Mouse (Mus musculus): ENCODE measurements around the gene Mthfr. TPM values are rescaled to one million over a fixed set of nuclear protein-coding genes. Genes with fewer than 3 reads are reported as not detected.

Mthfr gene
- total RNA-seq, 2 experiments from 2014 or later: 9.7 to 11.3 TPM

DNA sequence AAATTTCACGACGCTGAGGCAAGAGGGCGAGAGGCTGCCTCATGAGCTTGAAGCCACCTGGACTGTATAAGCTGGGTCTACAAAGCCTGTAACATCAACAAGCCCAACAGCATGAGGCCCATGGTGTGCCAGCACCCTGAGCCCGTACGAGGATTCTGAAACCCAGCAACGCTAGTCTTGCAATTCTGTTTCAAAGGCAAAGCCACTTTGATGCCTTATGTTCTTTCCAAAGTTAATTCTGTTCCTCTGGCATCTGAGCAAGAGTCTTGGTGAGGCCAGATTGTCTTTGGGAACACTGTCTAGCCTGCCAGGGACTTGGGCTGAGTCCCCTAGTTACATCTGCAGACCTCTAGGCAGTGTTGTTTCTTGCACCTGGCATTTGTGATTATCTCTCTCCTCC, 20.1 kb downstream of the Mthfr start:
- intact Hi-C loops (cut with DNase I): no loop called here
- DNase-seq (ENCODE audit: low spot score): no peak

DNA sequence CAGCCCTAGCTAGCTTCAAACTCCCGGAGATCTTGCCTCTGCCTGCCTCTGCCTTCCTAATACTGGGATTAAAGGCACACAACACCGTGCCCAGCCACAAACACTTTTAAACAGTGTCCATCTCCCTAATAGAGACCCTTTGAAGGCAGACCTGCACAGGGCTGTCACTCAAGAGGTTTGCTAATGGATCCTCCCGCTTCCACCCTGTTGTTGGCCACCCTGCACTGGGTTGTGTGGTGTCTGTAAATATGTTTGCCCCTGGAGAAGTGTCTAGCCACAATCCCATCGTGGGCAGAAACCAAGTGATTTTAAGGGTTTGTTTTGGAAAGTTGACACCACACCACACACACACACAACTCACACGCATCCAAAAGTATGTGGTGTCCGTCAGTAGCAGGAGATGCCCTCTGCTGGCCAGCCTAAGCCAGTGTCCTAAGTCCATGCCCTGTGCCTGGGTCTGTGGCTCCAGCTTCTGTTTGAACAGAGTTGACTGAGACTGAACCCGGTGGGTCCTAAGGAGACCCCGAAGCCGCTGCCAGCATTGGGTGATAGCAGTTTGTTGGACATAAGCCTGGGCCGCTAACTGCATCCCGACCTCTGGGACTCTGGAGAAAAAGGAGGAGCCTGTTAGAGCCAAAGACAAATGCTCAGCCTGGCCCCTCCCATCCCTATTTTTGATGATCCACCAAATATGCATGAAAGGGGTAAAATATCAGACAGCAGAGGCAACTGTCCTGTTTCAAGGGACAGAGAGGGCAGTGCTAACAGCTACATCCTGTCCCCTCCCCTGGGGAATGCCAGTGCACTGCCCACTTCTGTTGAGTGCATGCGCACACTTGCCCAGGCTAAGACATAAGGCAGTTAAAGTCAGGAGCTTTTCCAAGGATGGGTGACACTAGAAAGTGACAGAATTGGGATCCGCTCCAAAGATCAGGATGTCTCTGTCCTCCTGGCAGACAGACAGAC, 21.5 kb downstream of the Mthfr start:
- DNase-seq (ENCODE audit: low spot score): no peak
- intact Hi-C loops (cut with DNase I): loop anchor here (5.0 kb wide), 1 partner anchor 98 kb away; no protein-coding TSS in a partner anchor

DNA sequence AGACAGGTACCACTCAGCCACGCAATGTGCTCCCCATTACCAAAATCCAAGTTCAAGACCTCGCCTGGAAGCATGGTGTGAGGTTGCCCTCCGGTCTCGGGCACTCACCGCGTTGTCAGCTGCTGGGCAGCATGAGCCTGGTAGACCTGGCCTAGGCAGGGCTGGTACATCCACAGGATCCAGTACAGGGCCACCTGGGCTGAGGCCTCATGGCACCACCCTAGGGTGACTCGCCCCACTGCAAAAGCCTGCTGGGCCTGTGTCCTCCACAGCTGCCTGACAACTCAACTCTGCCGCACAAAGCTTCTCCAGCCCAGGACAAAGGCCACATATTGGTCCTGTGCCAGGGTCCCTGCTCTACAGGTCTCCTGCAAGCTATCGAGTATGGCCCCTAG, 22.2 kb downstream of the Mthfr start:
- intact Hi-C loops (cut with DNase I): loop anchor here (5.0 kb wide), 1 partner anchor 99 kb away; no protein-coding TSS in a partner anchor
- DNase-seq (ENCODE audit: low spot score): no peak

DNA sequence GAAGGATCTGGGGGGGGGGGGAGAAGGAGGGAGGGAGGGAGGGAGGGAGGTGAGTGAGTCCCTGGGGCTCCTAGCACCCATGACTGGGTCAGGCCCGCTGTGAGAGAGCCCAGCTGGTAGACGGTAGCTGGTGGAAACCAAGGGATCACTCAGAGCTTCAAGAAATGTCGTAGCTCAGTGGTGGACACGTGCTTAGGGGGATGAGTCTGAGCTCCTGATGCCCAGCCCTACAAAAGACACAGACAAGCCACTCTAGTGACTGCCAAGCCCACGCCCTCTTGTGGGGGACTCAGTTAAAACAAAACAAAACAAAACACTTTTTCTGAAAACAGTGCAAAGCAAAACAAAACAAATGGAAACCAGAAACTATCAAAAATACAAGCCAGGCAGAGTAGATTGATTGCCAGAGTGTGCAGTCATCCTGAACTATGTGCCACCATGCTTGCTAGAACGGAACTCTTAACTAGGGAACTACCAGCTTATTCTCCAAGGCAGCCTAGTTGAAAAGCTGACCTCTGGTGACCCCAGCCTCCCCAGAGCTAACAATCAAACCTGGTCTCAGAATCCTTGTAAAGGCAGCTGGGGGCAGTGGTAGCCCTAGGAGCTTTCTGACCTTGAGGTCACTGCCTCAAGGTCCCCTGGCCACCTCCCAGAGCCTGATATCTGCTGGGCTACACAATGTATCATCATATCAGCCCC, 27.0 kb downstream of the Mthfr start:
- intact Hi-C loops (cut with DNase I): no loop called here
- no peak for DNase-seq (ENCODE audit: low spot score)

DNA sequence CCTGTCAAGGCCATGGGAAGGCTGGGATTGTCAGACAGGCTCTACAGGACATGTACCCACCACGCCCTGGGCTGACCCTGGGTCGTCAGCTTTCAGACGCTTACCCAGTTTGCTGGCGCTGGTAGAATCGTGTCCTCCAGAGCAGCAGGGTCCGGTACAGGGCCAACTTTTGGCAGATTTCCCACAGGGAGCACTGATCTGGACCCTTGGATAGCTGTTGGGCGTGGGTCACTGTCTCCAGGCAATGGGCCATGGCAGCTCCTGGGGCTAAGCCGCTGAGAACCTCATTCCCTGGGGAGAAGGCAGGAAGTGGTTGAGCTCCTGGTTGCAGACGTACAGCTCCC, 27.5 kb downstream of the Mthfr start:
- intact Hi-C loops (cut with DNase I): no loop called here
- peak; percentile 48 for DNase-seq (ENCODE audit: low spot score)

DNA sequence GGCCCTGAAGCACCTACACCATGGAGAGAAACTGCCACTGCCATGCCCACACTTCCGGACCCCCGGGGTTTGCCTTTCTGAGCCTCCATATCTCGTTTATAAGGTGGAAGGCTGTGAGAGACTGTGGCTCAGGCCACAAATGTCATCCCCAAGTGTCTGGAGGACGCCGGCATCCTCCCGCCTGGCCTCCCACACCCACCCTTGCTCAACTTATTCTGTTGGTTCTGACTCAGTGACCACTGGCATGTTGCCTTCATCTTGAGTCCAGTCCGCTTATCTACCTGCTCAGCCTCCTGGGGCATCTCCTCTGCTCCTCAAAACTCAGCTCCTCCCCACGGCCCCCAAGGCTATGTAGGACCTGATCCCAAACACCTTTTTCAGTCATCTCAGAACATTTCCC, 28.5 kb downstream of the Mthfr start:
- intact Hi-C loops (cut with DNase I): no loop called here

DNA sequence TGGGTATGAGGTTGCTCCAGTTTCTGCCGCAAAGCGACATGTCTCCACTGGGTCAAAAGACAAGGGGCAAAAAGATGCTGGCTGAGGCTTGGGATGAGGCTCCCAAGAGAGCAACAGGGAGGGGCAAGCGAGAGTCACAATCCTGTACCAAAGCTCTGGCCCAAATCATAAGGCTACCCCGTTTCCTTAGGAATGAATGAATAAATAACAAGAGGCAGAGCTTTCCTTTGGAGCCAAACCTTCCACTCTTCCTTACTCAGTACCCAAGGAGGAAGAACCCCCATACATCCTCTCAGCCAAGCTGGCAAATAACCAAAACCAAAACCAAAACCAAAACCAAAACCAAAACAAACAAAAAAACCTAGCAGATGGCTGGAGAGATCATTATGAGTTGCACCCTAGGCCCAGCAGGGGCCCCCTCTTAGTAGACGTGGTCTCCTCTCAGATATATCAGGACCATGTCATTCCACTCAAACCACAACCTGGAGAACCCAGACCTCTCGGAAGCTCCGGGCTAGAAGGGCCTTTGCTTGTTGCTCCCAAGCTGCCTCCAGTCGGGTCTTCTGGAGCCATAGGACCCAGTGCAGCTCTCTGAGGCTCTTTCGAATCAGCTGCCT, 30.8 kb downstream of the Mthfr start:
- no peak for DNase-seq (ENCODE audit: low spot score)
- intact Hi-C loops (cut with DNase I): no loop called here

More for the DNA sequence above, 28.5 kb downstream of the Mthfr start:
- no peak for DNase-seq (ENCODE audit: low spot score)

DNA sequence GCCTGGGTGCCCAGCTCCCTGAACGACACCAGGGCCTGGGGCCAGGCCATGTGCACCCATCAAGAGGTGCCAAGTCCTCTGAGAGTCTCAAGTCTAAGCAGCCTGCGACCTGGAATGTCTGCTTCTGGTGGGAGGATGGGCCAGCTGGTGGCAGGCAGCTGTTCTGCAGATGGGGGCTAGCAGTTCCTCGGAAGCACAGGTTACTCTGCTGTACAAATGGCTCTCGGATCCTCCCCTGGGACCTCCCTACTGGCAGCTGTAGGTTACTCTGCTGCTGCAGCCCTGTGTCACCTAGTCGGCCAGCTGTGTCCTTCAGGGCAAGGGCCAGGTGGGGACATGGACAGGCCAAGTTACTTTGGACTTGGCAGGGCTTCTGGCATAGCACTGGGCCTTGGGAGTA, 32.6 kb downstream of the Mthfr start:
- no peak for DNase-seq (ENCODE audit: low spot score)
- intact Hi-C loops (cut with DNase I): no loop called here

DNA sequence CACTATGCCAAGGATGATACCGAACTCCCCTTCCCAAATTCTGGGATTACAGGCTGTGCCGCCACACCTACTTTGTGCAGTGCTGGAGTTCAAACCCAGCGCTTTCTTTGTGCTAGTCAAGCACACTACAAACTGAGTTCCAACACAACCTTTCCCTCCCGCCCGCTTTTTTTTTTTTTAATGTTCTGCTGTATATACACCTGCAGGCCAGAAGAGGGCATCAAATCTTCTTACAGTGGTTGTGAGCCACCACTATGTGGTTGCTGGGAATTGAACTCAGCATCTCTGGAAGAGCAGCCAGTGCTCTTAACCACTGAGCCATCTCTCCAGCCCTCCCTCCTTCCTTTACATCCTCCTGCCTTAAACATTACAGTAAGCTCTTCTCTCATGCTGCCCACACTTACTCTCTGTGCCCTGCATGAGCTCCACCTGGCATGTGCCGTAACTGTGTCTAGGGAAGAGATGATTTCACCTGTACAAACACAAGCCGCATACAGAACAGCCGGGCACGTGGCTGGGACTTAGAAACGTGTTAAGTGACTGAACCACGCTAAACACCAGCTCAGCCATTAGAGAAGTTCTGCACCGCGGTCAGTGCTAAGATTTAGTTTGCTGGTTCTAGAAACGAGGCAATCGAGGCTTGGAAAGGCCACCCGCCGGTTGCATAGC, 35.8 kb downstream of the Mthfr start:
- intact Hi-C loops (cut with DNase I): no loop called here
- no peak for DNase-seq (ENCODE audit: low spot score)

DNA sequence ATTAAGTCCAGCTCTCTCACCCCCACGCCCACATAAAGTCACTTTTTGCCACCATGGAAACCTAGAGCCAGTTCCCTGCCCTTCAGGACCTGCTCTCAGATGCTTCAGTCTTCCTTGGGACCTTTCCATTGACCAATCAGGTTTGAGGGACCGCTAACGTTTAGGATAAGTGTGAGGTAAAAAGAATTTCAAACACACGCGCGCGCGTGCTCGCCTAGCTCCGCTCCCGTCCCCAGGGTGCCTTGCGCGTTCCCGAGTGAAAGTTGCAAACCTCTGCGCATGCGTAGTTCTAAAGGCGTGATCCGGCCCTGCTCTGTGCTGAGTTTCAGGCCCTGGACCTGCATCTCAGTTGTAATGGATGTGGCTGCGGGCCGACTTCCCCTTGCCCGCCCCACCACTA, 36.4 kb downstream of the Mthfr start:
- intact Hi-C loops (cut with DNase I): no loop called here
- peak; percentile 52 for DNase-seq (ENCODE audit: low spot score)

DNA sequence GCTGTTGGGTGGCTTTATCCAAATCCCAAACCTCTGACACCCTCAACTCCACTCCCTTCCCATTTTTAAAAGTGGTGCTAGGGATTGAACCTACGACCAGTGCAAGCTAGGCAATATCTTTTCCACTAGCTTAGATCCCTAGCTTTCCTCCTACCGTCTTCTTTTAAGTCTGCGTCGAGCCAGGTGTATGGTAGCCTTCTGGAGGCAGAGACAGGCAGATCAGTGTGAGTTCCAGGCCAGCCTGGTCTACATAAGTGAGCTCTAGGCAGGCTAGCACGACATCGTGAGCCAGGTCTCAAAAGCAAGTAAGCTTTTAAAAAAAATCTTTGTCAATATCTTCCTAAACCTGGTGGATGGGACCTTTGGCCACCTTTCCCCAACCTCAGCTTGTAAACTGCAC, 37.0 kb downstream of the Mthfr start:
- intact Hi-C loops (cut with DNase I): no loop called here
- no peak for DNase-seq (ENCODE audit: low spot score)

DNA sequence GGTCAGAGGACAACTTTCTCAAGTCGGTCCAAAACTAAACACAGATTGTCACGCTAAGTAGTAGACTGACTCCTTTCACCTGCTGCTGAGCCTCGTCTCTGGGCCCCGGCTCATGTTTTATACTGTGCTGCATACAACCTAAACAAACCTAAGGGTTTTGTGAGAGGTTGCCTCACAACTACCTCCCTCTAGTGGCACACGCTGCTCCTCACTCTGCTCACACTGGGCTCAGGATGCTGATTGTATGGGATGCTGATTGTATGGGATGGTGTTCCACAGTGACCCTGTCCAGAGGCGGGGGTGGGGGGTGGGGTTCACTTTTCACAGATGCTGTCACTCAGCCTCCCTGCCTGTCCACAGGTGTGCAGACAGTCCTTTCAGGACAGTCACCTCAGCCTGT, 40.3 kb downstream of the Mthfr start:
- intact Hi-C loops (cut with DNase I): no loop called here
- DNase-seq (ENCODE audit: low spot score): no peak

DNA sequence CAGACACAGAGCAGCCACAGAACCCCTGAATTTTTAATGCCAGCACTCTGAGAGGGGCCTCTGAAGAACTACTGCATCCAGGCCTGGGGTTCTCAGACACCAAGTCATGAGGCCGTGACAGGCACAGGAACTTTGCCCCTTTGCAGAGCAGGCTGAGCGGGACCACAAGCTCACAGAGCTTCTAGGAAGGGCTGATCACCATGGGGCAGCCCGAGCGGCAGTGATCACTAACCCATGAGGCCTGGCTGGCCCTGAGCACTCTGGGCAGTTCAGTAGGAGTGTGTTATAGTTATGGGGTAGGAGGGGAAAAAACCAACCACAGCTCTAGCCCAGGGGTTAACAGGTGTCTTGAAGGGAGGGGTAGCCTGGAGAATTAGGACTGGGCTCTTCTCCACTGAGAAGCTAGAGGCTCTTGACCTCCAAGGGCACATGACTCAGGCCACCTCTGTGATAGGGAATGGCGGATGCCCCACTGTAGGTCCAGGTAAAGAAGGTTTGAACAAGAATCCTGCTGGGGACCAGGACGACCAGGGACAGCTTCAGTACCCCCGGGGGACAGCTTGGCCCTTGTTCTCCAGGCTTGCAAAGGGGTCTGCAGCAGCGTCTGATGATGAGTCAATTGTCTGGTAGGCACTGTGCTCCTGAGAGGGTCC, 41.2 kb downstream of the Mthfr start:
- DNase-seq (ENCODE audit: low spot score): no peak
- intact Hi-C loops (cut with DNase I): no loop called here

DNA sequence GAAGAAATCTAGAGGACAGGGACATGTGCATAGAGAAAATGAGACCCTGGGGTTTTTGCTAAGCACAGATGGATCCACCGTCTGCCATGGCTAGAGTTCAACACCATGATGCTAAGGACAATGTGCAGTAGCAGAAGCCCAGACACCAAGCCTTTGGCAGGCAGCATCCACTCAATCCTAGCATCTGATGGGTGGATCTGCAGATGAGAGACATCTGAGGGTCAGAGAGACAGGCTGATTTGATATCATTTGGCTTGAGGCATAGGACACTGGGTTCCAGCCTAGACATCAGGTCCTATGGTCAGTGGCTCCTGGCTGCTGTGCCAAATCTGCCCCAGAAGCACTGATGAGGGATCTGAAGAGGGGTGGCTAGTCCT, 41.7 kb downstream of the Mthfr start:
- intact Hi-C loops (cut with DNase I): no loop called here
- no peak for DNase-seq (ENCODE audit: low spot score)

DNA sequence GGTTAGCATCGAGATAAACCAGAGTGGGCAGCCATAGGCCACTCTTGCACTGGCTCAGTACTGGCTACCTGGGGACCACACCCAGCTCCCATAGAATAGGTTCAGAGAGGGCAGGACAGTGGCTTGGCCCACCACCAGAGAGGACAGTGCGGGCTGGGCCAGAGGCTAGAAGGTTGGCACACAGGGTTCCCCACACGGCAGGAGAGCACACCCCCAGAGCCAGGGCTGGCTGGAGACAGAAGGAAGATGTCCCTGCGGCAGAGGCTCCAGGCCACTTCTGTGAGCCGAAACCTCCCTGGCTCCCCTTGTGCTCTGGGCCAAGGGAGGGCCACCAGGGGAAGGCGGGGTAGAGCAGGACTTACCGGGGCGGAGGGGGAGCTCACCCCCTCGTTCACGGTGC, 42.3 kb downstream of the Mthfr start:
- intact Hi-C loops (cut with DNase I): no loop called here
- DNase-seq (ENCODE audit: low spot score): no peak

DNA sequence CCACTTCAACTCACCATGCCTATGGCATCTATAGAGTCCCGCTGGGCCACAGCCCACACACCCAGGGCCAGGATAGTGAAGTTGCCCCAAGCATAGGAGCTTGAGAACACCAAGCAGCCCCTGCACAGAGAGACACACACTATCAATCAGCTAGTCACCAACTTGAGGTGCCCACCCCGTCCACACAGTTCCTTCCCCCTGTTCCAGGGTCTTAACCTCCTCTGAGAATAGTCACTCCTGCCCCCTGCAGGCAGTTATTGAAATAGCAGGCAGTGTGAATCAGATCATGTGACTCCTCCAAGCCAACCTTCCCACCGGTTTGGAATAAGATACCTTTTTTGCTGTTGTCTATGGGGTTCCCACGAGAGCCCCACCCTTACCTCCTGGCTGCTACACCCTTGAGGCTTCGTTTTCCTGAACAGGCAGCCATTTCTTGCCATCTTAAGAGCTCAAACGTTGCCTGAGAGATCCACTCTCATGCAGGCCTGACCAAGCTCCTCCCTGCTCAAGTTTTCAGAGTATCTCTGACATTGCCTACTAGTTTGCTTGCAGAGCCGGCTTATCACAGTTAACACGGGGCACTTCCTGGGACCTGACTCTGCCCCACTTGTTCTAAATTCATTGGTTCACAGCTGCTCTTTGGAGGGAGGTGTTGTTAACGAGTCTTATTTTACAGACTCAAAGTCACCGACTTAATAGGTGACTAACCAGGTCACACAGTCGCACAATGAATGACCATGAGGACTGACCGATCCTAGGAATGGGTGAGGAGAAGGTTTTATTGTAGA, 43.6 kb downstream of the Mthfr start:
- intact Hi-C loops (cut with DNase I): no loop called here
- no peak for DNase-seq (ENCODE audit: low spot score)

DNA sequence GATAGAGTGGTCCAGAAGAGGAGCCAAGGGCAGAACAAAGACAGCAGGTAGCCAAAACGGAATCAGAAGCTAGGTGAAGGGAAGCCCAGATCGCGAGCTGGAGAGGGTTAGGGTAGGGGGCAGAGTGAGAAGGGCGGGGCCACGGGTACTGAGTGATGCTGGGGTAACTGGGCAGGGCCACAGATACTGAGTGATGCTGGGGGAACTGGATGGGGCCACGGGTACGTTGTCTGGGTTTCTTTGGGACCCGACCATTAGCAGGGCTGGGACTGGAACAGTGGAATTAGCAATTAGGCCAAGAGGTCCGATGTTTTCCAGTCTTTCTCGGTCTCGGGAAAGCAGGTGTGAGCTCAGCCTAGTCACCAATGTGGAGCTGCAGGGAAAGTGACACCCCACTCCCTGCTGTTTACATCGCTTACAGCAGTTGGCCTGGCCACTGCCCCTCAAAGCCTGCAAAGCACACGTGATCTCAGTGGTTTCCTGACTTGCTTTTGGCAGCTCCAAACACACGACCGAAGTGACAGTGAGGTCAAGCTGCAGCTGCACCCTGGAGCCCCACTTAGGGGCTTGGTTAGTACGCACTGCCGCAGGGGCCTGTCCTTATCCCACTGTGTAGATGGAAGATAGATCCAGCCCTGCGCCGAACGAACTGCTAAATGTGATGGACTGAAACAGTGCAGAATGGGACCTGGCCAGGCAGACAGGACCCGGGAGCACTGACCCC, 44.5 kb downstream of the Mthfr start:
- no peak for DNase-seq (ENCODE audit: low spot score)
- intact Hi-C loops (cut with DNase I): no loop called here

DNA sequence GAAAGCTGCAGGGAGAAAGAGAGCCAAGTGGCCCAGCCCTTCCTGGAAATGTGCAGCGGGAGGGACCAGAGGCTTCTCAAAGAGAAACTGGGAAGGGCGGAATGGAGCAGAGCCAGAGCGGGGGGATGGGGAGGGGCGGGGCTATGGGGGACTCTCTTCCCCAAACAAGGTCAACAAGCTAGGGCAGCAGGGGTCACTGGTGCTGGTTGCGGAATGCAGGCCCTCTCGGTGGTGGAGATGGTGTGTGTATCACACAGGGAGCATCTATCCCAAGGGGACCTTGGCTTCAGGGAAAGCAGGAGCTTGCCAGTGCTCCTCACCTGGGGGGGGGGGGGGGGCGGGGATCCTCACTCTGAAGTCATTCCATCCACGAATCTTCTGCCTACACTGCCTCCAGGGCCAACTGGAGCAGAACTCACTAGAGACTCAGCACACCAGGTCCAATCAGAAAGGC, 45.4 kb downstream of the Mthfr start:
- no peak for DNase-seq (ENCODE audit: low spot score)

More for the DNA sequence above, 45.4 kb downstream of the Mthfr start:
- intact Hi-C loops (cut with DNase I): no loop called here
